Mouse (Mus musculus): ENCODE measurements at regions not wholly inside any gene's neighbourhood (a gene's known extent, or its start where the extent isn't known, plus 50 kb on each side); places are given as distances from the start of the nearest gene placed in this dataset.

DNA sequence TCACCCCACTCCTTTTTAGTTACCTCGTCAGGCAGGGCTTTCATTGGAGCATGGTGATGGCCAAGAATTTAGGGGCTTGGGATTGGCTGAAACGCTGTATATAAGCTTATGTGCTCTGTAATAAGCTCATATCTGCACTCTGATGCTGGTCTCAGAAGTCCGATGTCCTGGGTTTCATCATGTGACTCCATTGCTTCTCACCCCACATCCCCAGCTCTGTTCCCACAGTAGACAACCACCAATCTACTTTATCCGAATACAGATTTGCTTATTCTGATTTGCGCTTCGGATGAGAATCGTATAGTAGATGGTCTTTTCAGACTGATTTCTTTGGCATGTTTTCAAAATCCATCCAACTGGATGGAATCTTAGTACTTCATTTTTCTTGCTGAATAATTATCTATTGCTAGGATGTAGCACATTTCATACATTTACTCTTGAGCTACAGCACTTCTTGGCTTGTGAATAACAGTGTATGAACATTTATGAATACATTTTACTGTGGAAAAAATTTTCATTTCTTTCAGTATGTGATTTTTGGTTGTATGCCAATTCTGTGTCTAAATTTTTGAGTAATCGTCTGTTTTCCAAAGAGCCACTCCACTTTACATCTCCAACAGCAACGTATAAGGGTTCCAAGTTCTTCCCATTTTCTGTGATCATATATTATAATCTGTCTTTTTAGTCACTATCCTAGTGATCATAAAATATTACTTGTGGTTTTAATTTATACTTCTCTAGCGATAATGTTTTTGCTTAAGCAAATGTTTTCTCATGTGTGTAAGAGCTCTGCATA, 185.7 kb downstream of the Hace1 start:
- DNase-seq, result no peak

DNA sequence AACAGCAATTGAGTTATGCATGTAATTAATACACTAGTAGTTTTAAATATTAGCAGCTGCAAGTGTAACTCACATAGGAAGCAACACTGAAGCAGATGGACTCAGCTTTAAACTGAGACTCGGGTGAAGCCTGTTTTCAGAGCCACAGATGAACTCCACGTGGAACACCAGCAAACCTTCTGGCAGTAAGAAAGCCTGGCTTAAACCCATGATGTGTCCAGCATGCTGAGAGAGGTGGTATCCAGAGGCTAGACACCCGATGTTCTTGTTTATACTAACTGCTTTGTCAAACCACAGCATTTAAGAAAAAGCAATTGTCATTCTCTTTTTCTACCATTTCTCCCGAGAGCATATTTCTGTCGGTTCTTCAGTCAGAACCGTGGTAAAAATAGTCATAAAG, 202.1 kb downstream of the Hace1 start:
- DNase-seq, result no peak

DNA sequence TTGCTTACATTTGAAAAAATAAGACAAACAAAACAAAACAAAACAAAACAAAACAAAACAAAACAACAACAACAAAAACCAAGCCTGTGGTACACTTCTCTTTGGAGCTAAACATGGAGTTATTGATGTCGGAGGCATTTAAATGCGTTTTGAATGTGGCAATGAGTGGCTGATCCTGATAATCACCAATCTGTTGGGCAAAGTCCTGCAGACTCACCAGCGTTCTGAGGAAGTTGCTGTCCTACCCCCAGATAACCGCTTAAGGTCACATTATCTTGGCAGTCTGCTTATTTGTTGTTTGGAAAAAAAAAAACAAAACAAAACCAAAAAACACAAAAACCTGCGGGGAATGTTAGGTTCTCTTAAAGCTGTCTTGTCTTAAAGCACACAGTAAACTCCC, 205.4 kb downstream of the Hace1 start:
- DNase-seq, result no peak

DNA sequence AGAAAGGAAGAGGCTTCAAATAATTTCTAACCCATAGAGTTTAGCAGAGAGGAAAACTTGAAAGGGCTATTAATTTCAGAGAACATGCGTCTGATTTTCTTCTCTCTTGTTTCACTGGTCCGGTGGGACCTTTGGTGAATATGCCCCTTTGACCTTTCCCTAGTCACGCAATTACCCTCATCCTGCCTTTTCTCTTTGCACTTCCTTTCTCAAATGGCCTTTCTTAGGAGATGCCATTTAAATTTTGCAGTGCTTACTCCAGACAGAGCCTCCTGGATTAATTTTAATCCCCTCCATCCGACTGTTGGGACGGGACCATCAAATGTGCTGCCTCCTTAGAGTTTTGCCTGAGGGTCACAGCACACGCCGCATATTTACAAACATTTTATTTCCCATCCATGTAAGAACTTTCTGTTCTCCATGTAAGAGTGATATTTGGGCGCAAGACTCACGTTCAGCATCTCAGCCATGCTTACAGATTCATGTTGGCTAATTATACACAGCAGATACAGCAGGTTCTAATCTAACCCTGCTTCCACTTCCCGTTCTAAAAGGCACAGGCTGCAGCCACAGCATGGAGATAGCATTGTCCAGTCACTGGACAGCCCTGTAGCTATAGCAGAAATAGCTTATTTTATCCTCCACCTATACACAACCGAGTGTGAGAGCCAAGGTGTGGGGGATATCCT, 206.0 kb downstream of the Hace1 start:
- DNase-seq, result no peak

DNA sequence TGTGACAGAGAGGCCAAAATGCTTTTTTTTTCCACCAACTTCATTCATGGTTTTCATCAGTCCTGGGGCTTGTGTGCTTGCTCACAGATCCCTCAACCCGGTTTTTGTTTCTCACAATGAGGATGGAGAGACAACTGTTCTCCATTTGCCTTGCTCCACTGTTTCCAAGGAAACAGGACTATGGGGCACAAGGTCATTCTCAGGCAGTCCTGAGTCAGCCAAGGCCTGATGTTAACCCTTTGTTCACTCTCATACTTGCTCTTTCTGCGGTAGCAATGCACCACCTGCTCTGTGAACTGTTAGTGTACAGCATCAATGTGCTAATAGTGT, 206.5 kb downstream of the Hace1 start:
- DNase-seq, result no peak

DNA sequence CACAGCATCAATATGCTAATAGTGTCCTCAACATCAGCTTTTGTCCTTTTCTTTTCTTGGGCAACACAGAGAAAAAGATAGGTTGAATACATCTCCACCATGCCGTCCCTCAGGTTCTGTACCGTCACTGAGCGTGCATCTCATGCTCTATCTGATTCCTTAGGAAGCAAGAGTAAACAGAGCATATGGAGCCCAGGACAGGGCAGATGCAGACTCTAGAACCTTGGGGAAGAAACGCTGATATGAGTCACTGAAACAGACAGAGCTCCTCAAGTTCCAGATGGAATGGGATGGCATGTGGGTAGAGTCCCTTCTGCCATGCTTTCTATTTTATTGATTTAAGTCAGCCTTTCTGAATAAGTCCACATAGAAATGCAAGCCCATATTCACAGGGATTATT, 206.9 kb downstream of the Hace1 start:
- no peak for DNase-seq

DNA sequence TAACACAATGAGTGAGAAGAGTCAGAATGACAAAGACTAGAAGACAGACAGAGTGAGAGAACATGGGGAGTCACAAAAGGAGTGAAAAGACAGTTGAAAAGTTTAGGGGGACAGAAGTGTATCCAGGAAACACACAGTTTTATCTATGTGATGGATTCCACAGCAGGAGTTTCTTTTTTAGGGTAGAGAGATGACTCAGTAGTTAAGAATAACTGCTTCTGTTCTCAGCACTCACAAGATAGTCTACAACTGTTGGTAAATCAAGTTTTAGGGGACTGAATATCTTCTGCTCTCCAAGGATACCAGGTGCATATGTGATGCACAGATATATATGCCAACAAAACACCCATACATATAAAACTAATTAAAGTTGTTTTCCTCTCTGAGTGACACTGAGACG, 210.7 kb downstream of the Hace1 start:
- no peak for DNase-seq

DNA sequence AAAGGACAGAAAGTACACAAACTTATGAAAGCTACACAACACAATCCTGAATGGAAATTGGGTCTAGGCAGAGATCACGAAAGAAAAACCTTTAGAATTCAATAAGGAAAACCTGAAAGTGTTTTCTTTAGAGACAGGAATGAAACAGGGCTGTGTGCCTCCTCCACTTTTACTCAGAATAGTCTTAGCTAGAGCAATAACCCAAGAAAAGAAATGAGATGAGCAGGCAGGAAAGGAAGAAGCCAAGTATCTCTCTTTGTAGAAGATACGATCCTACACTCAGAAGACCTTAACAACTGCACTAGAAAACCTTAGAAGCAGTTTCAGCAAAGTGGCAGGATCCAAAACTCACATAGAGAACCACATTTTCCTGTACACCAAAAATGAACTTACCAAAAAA, 218.0 kb downstream of the Hace1 start:
- no peak for DNase-seq

DNA sequence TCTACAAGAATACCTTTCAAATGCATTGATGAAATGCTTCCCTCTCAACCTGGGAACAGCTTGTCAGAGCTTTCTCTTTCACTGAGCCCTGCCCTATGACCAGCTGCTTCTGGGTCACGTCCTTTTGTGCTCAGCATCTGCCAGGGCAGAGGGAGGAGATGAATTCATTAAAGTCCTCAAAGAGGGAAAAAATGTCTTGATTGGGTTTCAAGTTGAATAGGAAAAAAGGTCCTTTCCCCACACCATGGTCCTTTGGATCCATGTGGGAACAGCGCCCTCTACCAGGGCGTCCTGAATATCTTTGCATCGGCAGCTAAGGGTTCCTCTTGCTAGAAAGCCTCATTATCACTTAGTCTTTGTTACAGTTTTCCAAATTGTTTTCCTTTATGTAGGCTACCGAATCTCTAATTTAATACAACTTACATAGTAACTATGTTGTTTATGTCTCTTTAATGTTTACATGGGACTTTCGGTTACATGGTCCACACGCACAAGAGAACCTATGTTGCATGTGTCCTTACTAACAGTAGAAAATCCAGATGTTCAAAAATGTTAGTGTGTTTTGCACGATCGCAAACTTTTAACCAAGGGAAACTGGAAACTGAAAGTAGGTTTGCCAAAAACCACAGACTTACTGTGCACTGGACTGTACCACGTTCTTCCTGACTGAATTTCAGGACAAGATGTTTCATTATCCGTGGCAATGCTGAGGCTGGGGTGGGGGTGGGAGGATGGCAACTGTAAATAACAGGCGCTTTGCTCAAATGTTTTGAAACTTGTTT, 222.6 kb downstream of the Hace1 start:
- peak in 1 of 2 experiments; percentile 11 for DNase-seq

DNA sequence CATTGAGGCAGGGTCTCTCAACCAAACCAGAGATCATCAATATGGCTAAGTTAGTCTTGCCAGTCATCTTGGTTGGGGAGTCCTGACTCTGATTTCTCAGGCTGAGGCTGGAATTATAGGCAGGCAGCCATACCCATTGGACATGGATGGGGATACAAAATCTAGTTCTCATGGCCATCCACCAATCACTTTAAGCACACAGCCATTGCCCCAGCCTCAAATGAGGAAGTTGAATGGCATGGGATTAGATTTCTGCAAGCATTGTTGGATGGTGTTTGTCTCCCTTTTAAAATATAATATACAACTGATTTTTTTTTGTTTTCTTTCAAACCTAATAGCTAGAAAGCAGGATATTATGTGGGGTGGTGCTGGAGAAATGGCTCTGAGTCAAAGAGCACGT, 223.8 kb downstream of the Hace1 start:
- DNase-seq, result no peak

DNA sequence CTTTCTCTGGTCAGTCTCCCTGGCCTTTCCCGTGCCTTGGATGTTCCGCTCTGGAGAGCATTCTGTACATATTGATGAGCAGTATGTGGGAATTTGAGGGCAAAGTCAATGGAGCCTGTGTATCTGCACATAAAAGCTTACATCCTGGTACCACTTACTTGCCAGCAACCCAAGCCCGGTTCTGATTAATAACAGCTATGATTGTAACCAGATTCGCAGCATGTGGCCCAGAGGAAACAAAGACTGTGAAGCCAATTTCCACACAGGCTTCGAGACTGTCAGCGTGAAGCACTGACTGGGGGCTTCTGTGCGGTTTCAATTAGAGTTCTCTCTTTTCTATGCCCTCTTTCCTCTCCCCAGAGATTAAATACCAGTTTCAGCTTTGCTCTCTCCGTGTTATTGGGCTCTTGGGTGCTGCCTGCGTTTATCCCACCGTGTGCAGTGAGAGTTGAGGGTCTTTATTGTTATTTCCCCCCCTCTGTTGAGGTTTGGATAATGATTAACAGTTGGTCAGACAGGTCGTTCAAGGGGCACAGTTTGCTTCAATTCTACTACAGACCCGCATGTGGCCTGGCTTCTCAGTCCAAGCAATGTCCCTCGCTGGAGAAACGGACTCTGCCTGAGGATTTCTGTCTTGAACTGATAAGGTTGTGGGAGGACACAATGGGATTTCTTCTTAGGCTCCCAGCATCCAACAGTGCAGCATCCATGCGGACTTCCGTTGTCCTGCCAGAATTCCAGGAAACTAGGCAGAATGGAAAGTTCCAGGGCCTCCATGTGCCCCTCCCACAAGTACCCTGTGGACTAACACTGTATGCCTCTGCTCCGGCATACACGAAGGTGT, 229.6 kb downstream of the Hace1 start:
- peak in 1 of 2 experiments; percentile 27 for DNase-seq

DNA sequence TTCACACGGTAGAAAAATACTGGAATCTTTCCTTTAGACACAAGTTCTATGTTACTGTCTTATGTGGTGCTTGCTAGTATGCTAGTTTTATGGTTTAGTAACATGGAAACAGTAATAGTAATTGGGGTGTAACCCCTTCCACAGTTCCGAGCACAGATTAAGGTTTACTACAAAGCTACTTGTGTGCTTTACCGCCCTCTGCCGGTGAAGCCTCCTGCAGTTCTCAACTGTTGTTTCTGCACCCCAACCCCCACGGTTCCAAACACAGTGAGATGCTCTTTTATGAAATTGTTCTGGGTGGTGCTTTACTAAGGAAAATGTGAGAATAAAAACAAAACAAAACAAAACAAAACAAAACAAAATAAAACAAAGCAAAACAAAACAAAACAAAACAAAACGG, 234.3 kb downstream of the Hace1 start:
- peak in 1 of 2 experiments; percentile 37 for DNase-seq

DNA sequence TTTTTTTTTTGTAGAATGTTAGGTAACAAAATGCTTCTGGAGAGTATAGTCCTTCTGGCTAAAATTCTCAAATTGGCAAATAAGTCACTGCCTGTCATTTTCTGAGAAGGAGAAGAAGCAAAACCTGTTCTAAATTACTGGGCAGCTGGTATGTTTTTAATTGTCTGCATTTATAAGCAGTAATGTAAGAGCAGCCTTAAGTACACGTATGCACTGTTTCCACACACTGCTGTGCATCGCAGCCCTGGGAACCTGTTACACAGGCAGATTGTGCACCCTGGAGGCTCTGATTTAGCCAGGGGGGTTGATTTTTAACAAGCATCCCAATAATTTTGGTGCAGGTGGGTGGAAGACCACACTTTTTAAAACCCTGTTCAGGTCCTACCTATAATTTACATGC, 236.2 kb downstream of the Hace1 start:
- no peak for DNase-seq

DNA sequence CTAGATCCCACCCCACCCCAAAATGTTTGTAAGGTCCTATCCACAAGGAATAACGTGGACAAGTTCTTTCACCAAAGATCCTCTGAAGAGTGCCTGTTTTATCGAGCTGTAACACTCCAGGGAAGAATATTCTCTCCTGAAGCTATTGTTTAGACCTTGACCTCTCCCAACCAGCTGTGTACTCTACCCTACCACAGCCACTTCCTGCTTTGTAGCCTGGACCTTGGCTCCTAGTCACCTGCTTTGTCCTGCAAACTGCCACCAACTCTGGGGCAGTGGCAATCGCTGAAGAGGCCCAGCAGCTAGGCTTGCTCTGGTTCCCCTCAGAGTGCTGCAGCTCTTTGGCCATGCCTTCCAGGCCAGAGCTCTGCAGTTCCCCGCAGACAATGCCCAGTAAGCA, 239.1 kb downstream of the Hace1 start:
- no peak for DNase-seq

DNA sequence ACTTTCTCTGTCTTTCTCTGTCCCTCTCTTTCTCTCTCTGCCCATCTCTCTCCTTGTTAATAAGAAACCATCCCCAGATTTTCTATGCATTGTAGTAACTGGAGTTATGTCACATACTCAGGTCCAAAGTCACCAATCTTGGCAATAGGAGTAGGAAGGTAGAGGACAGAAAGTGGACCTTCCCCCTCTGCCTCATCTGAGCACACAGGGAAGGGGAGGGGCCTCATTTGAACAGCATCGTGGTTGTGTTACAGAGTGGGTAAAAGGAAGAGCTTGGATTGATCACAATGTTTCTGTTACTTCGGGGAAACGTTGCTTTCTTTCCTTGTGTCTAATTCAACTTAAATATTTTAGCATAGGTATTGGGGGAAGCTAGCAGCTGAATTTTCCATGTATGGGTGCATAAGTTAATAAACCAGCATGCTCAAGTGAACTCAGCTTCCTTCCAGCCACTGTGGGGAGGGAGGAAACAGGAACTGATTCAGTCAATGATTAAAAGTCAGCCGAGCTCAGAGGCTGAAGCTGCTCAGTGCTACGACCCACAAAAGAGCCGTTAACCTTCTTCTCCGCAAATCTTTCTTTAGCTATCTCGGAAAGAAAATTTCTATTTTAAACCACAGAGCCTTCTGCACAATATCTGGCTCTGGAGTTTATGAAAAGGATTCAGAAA, 243.5 kb downstream of the Hace1 start:
- DNase-seq, result peak in 1 of 2 experiments; percentile 31

DNA sequence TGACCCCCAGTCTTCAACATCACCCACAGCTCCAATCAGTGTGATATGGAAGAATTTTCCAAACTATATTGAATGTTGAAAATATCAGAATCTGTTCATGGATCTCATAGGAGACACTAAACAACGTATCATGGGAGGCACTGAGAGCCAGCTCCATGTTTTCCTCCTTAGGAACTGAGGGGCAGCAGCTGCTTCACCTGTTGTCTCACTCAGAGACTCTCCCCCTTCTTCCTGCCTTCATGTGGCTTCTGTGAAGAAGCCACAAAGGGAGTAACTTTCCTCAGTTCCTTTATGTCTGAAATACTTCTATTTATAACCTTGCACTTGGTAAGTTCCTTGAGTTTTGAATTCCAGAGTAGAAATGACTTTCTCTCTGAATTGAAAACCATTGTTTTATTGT, 244.6 kb downstream of the Hace1 start:
- no peak for DNase-seq

DNA sequence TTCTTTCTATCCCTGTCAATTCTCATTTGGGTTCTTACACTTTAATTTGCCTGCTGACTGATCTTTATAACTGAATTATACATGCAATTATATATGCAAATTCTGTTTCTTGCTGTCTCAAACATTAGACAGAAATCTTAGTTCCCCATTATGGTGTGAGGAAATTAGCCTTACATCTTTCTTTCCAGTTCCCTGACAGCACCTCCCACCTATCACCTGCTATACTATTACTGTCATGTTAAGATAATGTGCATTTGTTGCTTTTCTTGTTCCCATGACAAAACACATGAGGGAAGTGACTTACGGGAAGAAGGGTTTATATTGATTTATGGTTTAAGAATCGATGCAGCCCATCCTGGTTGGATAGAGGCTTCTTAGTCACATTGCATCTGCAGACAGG, 246.0 kb downstream of the Hace1 start:
- no peak for DNase-seq

DNA sequence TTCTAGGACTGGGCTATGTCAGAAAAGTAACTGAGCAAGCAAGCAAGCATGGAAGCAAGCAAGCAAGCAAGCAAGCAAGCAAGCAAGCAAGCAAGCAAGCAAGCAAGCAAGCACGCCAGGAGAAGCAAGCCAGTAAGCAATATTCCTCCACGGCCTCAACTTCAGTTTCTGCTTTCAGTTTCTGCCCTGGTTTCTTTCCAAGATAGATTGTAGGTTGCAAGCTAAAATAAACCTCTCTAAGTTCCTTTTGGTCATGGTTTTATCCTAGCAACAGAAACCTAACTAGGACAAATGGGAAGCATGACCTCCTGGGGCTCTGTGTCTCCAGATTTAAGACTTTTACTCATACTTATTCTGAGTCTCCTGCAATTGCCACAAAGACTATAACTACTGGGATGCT, 271.0 kb downstream of the Hace1 start:
- DNase-seq, result no peak

DNA sequence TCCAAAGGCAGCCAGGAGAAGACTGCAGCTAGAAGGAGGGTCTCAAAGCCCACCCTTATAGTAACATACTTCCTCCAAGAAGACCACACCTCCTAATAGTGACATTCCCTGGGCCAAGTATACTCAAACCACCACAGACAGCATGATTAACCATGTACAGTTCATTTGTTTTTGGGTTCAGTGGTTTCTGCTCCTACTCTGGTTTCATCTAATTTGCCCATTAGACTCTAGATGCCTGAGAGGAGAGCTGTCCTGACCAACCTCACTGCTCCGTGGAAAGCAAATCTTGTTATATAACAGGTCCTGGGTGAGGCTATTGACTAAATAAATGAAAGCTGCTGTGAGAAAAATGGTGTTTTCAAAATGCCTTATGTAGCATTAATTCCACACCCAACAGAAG, 272.2 kb downstream of the Hace1 start:
- DNase-seq, result peak in 1 of 2 experiments; percentile 5

DNA sequence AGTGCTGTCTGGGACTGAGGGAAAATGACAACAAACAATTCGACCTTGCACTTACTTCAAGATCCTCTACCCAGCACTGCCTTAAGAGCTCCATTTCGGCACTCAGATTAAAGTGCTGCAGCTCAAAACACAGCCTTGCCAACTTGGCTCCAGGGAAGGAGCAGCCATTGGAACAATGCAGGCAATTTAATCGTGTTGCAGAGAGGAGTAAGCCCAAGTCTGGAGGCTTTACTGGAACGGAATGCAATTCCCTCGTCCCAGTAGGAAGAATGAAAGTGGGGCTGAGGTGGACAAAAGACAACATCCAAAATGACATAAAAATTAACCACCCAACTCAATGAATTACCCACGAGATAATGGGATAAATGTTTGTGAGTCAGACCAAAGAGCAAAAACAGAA, 273.0 kb downstream of the Hace1 start:
- peak; percentile 22 to 49 for DNase-seq

DNA sequence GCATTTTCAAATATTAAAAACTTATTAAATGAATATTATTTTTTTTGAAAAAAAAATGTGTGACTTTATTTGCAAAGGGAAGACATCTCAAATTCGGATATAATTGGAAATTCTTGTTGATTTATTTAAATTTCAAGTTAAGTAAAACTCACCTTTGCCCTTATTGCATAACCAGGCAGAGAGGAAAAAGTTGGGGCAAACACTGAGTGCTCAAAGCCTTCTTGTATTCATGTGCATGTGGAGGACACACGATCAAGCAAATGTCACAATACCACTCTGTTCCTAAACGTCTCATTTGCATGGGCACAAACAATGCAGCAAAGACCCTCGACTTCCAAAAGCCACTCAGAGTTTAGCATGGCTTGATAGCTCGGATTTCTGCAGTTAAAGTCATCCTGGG, 275.1 kb downstream of the Hace1 start:
- no peak for DNase-seq

DNA sequence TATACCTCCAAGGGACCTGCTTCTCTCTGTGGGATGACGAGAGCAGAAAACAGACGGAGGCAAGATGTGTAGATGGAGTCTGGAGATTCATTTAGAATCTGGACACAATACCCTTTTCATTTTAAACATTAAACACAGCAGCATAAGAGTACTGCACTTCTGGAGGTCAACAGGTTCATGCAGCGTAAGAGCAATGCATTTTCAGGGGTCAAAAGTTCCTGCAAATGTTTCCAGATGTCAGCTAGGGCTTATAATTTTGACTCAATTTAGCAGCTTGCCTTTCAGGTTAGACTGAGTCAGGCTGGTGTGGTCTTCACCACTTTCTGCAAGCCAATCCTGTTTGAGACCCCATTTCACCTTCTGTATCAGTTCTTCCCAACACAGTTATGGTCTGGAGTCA, 277.9 kb downstream of the Hace1 start:
- DNase-seq, result no peak
